7 mouse cellular contexts compared by ENCODE assay signal in genomic region chr13:20433221-20433858, GRCm38 (mm10).
A peak's percentile ranks its signal among the peaks of the same experiment; 100 is the strongest.
DNase-seq lines count a peak whose midpoint lies in the region; ATAC-seq and TF ChIP-seq lines count a peak whose summit lies in the region.

No protein-coding gene starts in this region.

- H3K4me1 ChIP-seq in heart, adult 2 months (ENCODE audit: control insufficient read depth, insufficient read depth, low read length), result peaks cover 1% of the 10 kb centered on the region; the same call in 1 of the 2 replicates
- no peaks in the 10 kb centered on the region for H3K4me1 ChIP-seq in kidney, postnatal 0 days (replicated peaks; ENCODE audit: insufficient read depth, low read length)

- no peak for TF ChIP-seq EP300 in heart, adult 2 months (IDR thresholded peaks at IDR 0.05; ENCODE audit: insufficient read depth, low read depth, low read length)

- no peak overlapping the region for H3K4me2 ChIP-seq in kidney, postnatal 0 days (ENCODE audit: low read length)

- H3K27ac ChIP-seq in heart, adult 2 months, result peak overlapping the region; percentile 49
- H3K27ac ChIP-seq in kidney, postnatal 0 days, result no peak overlapping the region

- peak; percentile 44 to 48 for DNase-seq in right cerebral cortex, adult 2 months (ENCODE audit: low spot score in 2 of 2)
- no peak for DNase-seq in right cerebral cortex, postnatal 14 days
- DNase-seq in heart, adult 2 months, result peak in 1 of 2 experiments; percentile 8
- DNase-seq in kidney, postnatal 0 days (ENCODE audit: low spot score), result peak; percentile 33
- no peak for DNase-seq in gastrocnemius, adult 8-10 months (ENCODE audit: low spot score in 2 of 2)
- no peak for DNase-seq in cerebellum, adult 9-11 months

- WGBS in heart, adult 2 months, result 21% methylated on average over 4 of the region's 4 CpGs
- WGBS in kidney, postnatal 0 days, result 47% methylated on average over 4 of the region's 4 CpGs

- H3K27me3 ChIP-seq in heart, adult 2 months (ENCODE audit: control insufficient read depth, insufficient read depth, low read length), result no peaks in the 10 kb centered on the region
- no peaks in the 10 kb centered on the region for H3K27me3 ChIP-seq in kidney, postnatal 0 days (ENCODE audit: insufficient read depth, low read length)

- TF ChIP-seq CTCF in heart, adult 2 months (IDR thresholded peaks at IDR 0.05), result no peak
- no peak for TF ChIP-seq CTCF in kidney, postnatal 0 days (IDR thresholded peaks at IDR 0.05; ENCODE audit: low read depth)

- H3K9me3 ChIP-seq in kidney, postnatal 0 days (replicated peaks; ENCODE audit: low read length), result no peaks in the 10 kb centered on the region

- H3K9ac ChIP-seq in heart, adult 2 months (ENCODE audit: low read depth, low read length), result no peak overlapping the region
- no peak overlapping the region for H3K9ac ChIP-seq in kidney, postnatal 0 days (ENCODE audit: low read depth, low read length)

- intact Hi-C loops in heart, adult 2 months (cut with DNase I), result no loop called here

- H3K79me2 ChIP-seq in heart, adult 2 months (replicated peaks; ENCODE audit: control insufficient read depth, insufficient read depth, low read length), result no peaks in the 10 kb centered on the region

- ATAC-seq in kidney, postnatal 0 days (replicated peaks; ENCODE audit: low FRiP score, low read depth), result peak; percentile 84
- ATAC-seq in erythroid progenitor cell, adult 5-6 weeks (replicated peaks; ENCODE audit: low FRiP score, poor library complexity, severe bottlenecking), result no peak

- peaks cover 2% of the 10 kb centered on the region; the same call in 1 of the 2 replicates for H3K36me3 ChIP-seq in heart, adult 2 months (ENCODE audit: control insufficient read depth, insufficient read depth, low read length)
- no peaks in the 10 kb centered on the region for H3K36me3 ChIP-seq in kidney, postnatal 0 days (ENCODE audit: insufficient read depth, low read length)

- no peak for TF ChIP-seq POLR2A in heart, adult 2 months (IDR thresholded peaks at IDR 0.05; ENCODE audit: insufficient read depth, low read depth, low read length)

- H3K4me3 ChIP-seq in heart, adult 2 months, result no peak overlapping the region
- H3K4me3 ChIP-seq in kidney, postnatal 0 days (replicated peaks; ENCODE audit: low read depth, low read length), result no peak overlapping the region

Comparison
In these comparisons a context has a peak if more than half of its experiments do, and no peak if none do; other contexts are left out.
1. DNase-seq: peak in right cerebral cortex, adult 2 months (2 of 2) and kidney, postnatal 0 days (single experiment); none in right cerebral cortex, postnatal 14 days (single experiment), gastrocnemius, adult 8-10 months (0 of 2) and cerebellum, adult 9-11 months (single experiment).